Mouse (Mus musculus) brain, embryonic 14.5 days (tissue): ENCODE results near the gene Tmem150a.

ENCODE experiments used
- CTCF ChIP-seq: fragments of 200-500 bp; IDR thresholded peaks from 2 replicates; pipeline ENCODE4 v1.5.1; 2012; ENCODE audit warnings: inconsistent platforms, mild to moderate bottlenecking, moderate library complexity, borderline replicate concordance; ENCODE audit not compliant: insufficient read depth, insufficient read length; ENCODE audit errors: extremely low read depth
- POLR2A ChIP-seq: fragments of 200-500 bp; IDR thresholded peaks from 2 replicates; pipeline ENCODE4 v1.6.1; 2012; ENCODE audit warnings: mild to moderate bottlenecking, inconsistent platforms, borderline replicate concordance; ENCODE audit not compliant: poor library complexity, insufficient read depth, insufficient read length, severe bottlenecking; ENCODE audit errors: extremely low read depth

- TF ChIP-seq CTCF (no peak), POLR2A (no peak)
Measured at GRCm38 (mm10) chr6:72367460-72367974, 12.3 kb downstream of the Tmem150a start.
